Mouse (Mus musculus): ENCODE results near the gene Amer2.

DNA sequence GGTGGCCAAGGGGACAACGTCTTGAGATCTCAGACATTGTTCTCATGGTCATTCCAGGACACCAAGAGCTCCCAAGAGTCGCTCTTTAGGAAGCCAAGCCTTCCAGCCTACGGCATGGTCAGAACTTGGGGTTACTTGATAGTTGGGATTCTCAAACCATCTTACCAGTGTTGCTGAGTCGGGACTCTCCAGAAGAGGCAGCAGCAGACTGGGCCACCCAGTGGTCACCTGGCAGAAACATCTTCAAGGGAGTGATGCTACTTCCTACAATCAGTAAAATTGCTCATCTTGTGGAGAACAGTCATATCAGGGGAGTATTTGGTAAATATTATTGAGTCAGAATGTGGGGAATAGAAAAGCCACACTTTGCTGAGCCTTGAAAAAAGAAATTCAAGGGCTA lies 62.5 kb downstream of the Amer2 start:
- TF ChIP-seq POLR2A (IDR thresholded peaks at IDR 0.05; ENCODE audit: control insufficient read depth, extremely low read depth, insufficient read depth, low read length, poor library complexity) (no peak), CTCF (IDR thresholded peaks at IDR 0.05; ENCODE audit: borderline replicate concordance, control insufficient read depth, extremely low read depth, insufficient read depth, low read length, poor library complexity) (no peak)

Data from thymus, adult 2 months (tissue).